Mouse (Mus musculus): ENCODE data around the gene Spo11. TPM values are rescaled to one million over a fixed set of nuclear protein-coding genes. Genes with fewer than 3 reads are reported as not detected.

Spo11 gene
- polyA plus RNA-seq, 1 experiment from 2014 or later, result 0.09 TPM

DNA sequence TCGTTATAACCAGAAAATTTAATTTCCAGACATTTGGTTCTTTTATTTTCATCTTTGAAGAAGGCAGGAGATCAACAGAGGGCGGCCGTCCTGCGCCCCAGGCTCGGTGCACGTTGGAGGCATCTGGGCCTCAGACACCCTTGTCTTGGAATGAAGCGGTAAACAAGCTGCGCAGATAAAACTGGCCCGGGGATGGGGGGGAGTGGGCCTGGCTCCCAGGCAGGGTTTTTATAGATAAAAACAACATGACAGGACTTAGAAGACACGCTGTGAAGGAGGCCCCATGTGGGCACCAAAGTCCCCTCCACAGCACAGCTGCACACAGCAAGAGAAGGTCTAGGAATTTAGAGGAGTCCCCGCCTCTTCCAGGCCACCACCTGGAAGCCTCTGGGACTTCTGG is 26.8 kb upstream of the Spo11 start:
- Histone ChIP-seq H3K9me3 (ENCODE audit: control insufficient read depth, low read length) (no peaks in the 10 kb centered on the region), H3K4me1 (ENCODE audit: control insufficient read depth, insufficient read depth, low read length) (peaks cover 3% of the 10 kb centered on the region; the same call in 1 of the 2 replicates), H3K27ac (ENCODE audit: low read depth, low read length) (no peak overlapping the region), H3K9ac (replicated peaks; ENCODE audit: low read depth, low read length) (no peak overlapping the region), H3K36me3 (ENCODE audit: control insufficient read depth, insufficient read depth, low read length) (no peaks in the 10 kb centered on the region), H3K4me2 (ENCODE audit: low read depth, low read length) (no peak overlapping the region), H3K4me3 (ENCODE audit: low read depth, low read length) (no peak overlapping the region), H3K27me3 (ENCODE audit: control insufficient read depth, insufficient read depth, low read length) (no peaks in the 10 kb centered on the region)
- 41% methylated on average over 11 of the region's 11 CpGs for WGBS
- ATAC-seq (ENCODE audit: low read depth), result no peak

GRCm38 (mm10) chr2:172951976-172952375 is 25.5 kb upstream of the Spo11 start:
- Histone ChIP-seq H3K4me1 (ENCODE audit: control insufficient read depth, insufficient read depth, low read length) (peaks cover 3% of the 10 kb centered on the region; the same call in 1 of the 2 replicates), H3K9ac (replicated peaks; ENCODE audit: low read depth, low read length) (no peak overlapping the region), H3K4me3 (ENCODE audit: low read depth, low read length) (no peak overlapping the region), H3K4me2 (ENCODE audit: low read depth, low read length) (no peak overlapping the region), H3K27me3 (ENCODE audit: control insufficient read depth, insufficient read depth, low read length) (no peaks in the 10 kb centered on the region), H3K36me3 (ENCODE audit: control insufficient read depth, insufficient read depth, low read length) (no peaks in the 10 kb centered on the region), H3K27ac (ENCODE audit: low read depth, low read length) (no peak overlapping the region), H3K9me3 (ENCODE audit: control insufficient read depth, low read length) (no peaks in the 10 kb centered on the region; the same call in 1 of the 2 replicates)
- no peak for ATAC-seq (ENCODE audit: low read depth)
- whole genome bisulfite sequencing, result 83% methylated on average over 2 of the region's 2 CpGs

GRCm38 (mm10) chr2:172958579-172958978 is 18.9 kb upstream of the Spo11 start:
- peak; percentile 66 for ATAC-seq (ENCODE audit: low read depth)
- Histone ChIP-seq H3K9ac (replicated peaks; ENCODE audit: low read depth, low read length) (no peak overlapping the region), H3K9me3 (ENCODE audit: control insufficient read depth, low read length) (no peaks in the 10 kb centered on the region; the same call in 1 of the 2 replicates), H3K4me1 (ENCODE audit: control insufficient read depth, insufficient read depth, low read length) (no peaks in the 10 kb centered on the region), H3K4me3 (ENCODE audit: low read depth, low read length) (no peak overlapping the region), H3K4me2 (ENCODE audit: low read depth, low read length) (no peak overlapping the region), H3K27me3 (ENCODE audit: control insufficient read depth, insufficient read depth, low read length) (no peaks in the 10 kb centered on the region), H3K27ac (ENCODE audit: low read depth, low read length) (no peak overlapping the region), H3K36me3 (ENCODE audit: control insufficient read depth, insufficient read depth, low read length) (no peaks in the 10 kb centered on the region)
- 5% methylated on average over 5 of the region's 5 CpGs for WGBS

DNA sequence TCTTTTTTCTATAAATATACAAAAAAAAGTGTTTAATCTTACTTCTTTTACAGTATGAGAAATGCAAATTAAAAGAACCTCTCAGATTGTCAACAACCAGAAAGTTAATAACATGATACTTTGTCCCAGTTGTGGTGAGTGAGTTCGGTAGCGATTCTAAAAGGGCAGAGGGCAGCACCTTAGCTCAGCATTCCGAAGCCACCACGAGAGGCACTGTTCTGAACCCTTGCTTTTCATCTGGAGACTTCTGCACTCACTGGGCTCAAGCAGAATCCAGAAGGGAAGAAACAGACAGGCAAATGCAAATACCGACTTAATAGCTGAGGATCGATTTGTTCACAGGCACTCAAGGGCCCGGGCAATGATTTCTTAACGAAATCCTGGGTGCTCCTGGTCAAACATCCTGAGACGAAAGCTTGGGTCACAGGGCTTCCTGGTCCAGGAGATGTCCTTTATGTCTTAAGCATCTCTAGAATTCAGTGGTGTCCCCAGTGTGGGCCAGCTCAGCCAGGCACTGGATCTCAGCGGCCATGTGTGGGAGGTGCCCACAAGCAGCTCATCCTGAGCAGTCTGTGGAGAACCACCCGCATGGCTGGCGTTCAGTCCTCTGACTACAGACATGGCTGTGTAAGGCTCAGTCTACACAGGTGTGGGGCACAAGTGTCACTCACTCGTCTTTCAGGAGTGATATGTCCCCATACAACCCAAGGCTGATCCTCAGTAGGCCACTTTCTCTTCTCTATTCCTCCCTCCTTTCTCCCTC is 18.3 kb upstream of the Spo11 start:
- no peak overlapping the region for H3K9ac ChIP-seq (replicated peaks; ENCODE audit: low read depth, low read length)
- 55% methylated on average over 13 of the region's 13 CpGs for WGBS
- H3K4me3 ChIP-seq (ENCODE audit: low read depth, low read length), result no peak overlapping the region
- H3K27ac ChIP-seq (ENCODE audit: low read depth, low read length), result no peak overlapping the region
- no peak overlapping the region for H3K4me2 ChIP-seq (ENCODE audit: low read depth, low read length)
- no peaks in the 10 kb centered on the region for H3K36me3 ChIP-seq (ENCODE audit: control insufficient read depth, insufficient read depth, low read length)
- H3K9me3 ChIP-seq (ENCODE audit: control insufficient read depth, low read length), result no peaks in the 10 kb centered on the region; the same call in 1 of the 2 replicates
- no peaks in the 10 kb centered on the region for H3K27me3 ChIP-seq (ENCODE audit: control insufficient read depth, insufficient read depth, low read length)
- no peak for ATAC-seq (ENCODE audit: low read depth)
- no peaks in the 10 kb centered on the region for H3K4me1 ChIP-seq (ENCODE audit: control insufficient read depth, insufficient read depth, low read length)

DNA sequence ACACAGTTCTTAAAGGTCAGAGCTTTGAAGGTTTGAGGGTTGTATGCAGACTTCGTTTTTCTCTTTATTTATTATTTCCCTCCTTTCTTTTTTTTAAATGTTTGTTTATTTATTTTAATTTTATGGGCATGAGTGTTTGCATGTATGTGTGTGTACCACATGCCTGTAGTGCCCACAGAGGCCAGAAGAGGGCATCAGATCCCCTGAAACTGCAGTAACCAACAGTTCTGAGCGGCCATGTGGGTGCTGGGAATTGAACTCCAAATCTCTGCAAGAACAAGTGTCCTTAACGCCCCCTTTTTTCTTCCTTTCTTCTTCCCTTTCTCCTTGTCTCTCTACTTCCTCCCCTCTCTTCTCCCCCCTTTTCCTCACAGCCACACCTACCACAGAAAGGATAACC is 17.1 kb upstream of the Spo11 start:
- no peaks in the 10 kb centered on the region for H3K4me1 ChIP-seq (ENCODE audit: control insufficient read depth, insufficient read depth, low read length)
- H3K36me3 ChIP-seq (ENCODE audit: control insufficient read depth, insufficient read depth, low read length), result no peaks in the 10 kb centered on the region
- 90% methylated on average over 3 of the region's 3 CpGs for WGBS
- H3K9ac ChIP-seq (replicated peaks; ENCODE audit: low read depth, low read length), result no peak overlapping the region
- no peaks in the 10 kb centered on the region for H3K27me3 ChIP-seq (ENCODE audit: control insufficient read depth, insufficient read depth, low read length)
- H3K9me3 ChIP-seq (ENCODE audit: control insufficient read depth, low read length), result no peaks in the 10 kb centered on the region; the same call in 1 of the 2 replicates
- H3K27ac ChIP-seq (ENCODE audit: low read depth, low read length), result no peak overlapping the region
- ATAC-seq (ENCODE audit: low read depth), result no peak
- H3K4me2 ChIP-seq (ENCODE audit: low read depth, low read length), result no peak overlapping the region
- no peak overlapping the region for H3K4me3 ChIP-seq (ENCODE audit: low read depth, low read length)

GRCm38 (mm10) chr2:172961211-172961610 is 16.3 kb upstream of the Spo11 start:
- H3K9ac ChIP-seq (replicated peaks; ENCODE audit: low read depth, low read length), result no peak overlapping the region
- no peaks in the 10 kb centered on the region for H3K4me1 ChIP-seq (ENCODE audit: control insufficient read depth, insufficient read depth, low read length)
- no peaks in the 10 kb centered on the region; the same call in 1 of the 2 replicates for H3K9me3 ChIP-seq (ENCODE audit: control insufficient read depth, low read length)
- ATAC-seq (ENCODE audit: low read depth), result no peak
- whole genome bisulfite sequencing, result 62% methylated on average over 6 of the region's 6 CpGs
- H3K27ac ChIP-seq (ENCODE audit: low read depth, low read length), result no peak overlapping the region
- no peaks in the 10 kb centered on the region for H3K27me3 ChIP-seq (ENCODE audit: control insufficient read depth, insufficient read depth, low read length)
- no peak overlapping the region for H3K4me3 ChIP-seq (ENCODE audit: low read depth, low read length)
- H3K36me3 ChIP-seq (ENCODE audit: control insufficient read depth, insufficient read depth, low read length), result no peaks in the 10 kb centered on the region
- H3K4me2 ChIP-seq (ENCODE audit: low read depth, low read length), result no peak overlapping the region

GRCm38 (mm10) chr2:172965249-172965648 is 12.3 kb upstream of the Spo11 start:
- WGBS, result 68% methylated on average over 11 of the region's 11 CpGs
- H3K27me3 ChIP-seq (ENCODE audit: control insufficient read depth, insufficient read depth, low read length), result no peaks in the 10 kb centered on the region
- H3K4me1 ChIP-seq (ENCODE audit: control insufficient read depth, insufficient read depth, low read length), result no peaks in the 10 kb centered on the region
- H3K4me3 ChIP-seq (ENCODE audit: low read depth, low read length), result no peak overlapping the region
- no peak for ATAC-seq (ENCODE audit: low read depth)
- no peak overlapping the region for H3K9ac ChIP-seq (replicated peaks; ENCODE audit: low read depth, low read length)
- H3K27ac ChIP-seq (ENCODE audit: low read depth, low read length), result no peak overlapping the region
- H3K36me3 ChIP-seq (ENCODE audit: control insufficient read depth, insufficient read depth, low read length), result no peaks in the 10 kb centered on the region
- H3K4me2 ChIP-seq (ENCODE audit: low read depth, low read length), result no peak overlapping the region
- H3K9me3 ChIP-seq (ENCODE audit: control insufficient read depth, low read length), result no peaks in the 10 kb centered on the region

- no peak overlapping the region for H3K9ac ChIP-seq (replicated peaks; ENCODE audit: low read depth, low read length)
- WGBS, result 85% methylated on average over 5 of the region's 5 CpGs
- H3K27ac ChIP-seq (ENCODE audit: low read depth, low read length), result no peak overlapping the region
- no peaks in the 10 kb centered on the region for H3K4me1 ChIP-seq (ENCODE audit: control insufficient read depth, insufficient read depth, low read length)
- no peak for ATAC-seq (ENCODE audit: low read depth)
- no peaks in the 10 kb centered on the region for H3K27me3 ChIP-seq (ENCODE audit: control insufficient read depth, insufficient read depth, low read length)
- no peaks in the 10 kb centered on the region for H3K36me3 ChIP-seq (ENCODE audit: control insufficient read depth, insufficient read depth, low read length)
- no peak overlapping the region for H3K4me2 ChIP-seq (ENCODE audit: low read depth, low read length)
- no peak overlapping the region for H3K4me3 ChIP-seq (ENCODE audit: low read depth, low read length)
- H3K9me3 ChIP-seq (ENCODE audit: control insufficient read depth, low read length), result no peaks in the 10 kb centered on the region
Observed at GRCm38 (mm10) chr2:172966480-172966879, 11.0 kb upstream of the Spo11 start.

DNA sequence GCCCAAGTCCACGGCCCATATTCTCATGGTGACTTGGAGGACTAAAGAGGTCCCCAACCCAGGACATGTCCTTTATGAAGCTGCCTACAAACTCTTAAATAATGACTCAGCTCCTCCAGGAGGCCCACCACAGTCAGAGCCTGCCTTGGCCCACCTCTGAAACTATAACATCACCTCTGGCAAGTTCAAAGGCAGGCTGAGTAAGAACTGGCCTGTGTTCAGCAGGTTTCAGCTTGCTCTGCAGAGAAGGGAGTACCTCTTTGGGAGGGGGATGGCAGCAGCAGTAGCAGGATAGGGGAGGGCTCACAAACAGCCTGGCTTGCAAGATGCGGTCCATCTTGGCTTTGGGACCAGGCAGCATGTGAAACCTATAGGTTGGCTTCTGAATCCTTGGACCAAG is 5.6 kb upstream of the Spo11 start:
- WGBS, result 91% methylated on average over 2 of the region's 2 CpGs
- Histone ChIP-seq H3K4me2 (ENCODE audit: low read depth, low read length) (no peak overlapping the region), H3K9ac (replicated peaks; ENCODE audit: low read depth, low read length) (no peak overlapping the region), H3K9me3 (ENCODE audit: control insufficient read depth, low read length) (no peaks in the 10 kb centered on the region), H3K27ac (ENCODE audit: low read depth, low read length) (no peak overlapping the region), H3K4me3 (ENCODE audit: low read depth, low read length) (no peak overlapping the region), H3K36me3 (ENCODE audit: control insufficient read depth, insufficient read depth, low read length) (no peaks in the 10 kb centered on the region), H3K4me1 (ENCODE audit: control insufficient read depth, insufficient read depth, low read length) (no peaks in the 10 kb centered on the region), H3K27me3 (ENCODE audit: control insufficient read depth, insufficient read depth, low read length) (no peaks in the 10 kb centered on the region)
- no peak for ATAC-seq (ENCODE audit: low read depth)
